Mouse (Mus musculus): ENCODE data around the gene Ttc23l.

GRCm38 (mm10) chr15:10485484-10486364 lies 72.7 kb downstream of the Ttc23l start, which contains the start of the genes Brix1 and Rad1:
- TF ChIP-seq GATA1 (IDR thresholded peaks at IDR 0.05; ENCODE audit: low read length), result no peak
- TF ChIP-seq TAL1 (IDR thresholded peaks at IDR 0.05; ENCODE audit: low read length), result no peak

Data from erythroblast, embryonic 14.5 days (primary cell).